Mouse (Mus musculus): Measurements from ENCODE around the gene Rbbp8nl.
A peak's percentile ranks its signal among the peaks of the same experiment; 100 is the strongest.

GRCm38 (mm10) chr2:180273394-180274244 lies 16.1 kb downstream of the Rbbp8nl start, which contains the start of gene Cables2:
- TF ChIP-seq POLR2A (IDR thresholded peaks at IDR 0.05; ENCODE audit: extremely low read depth, insufficient read depth, low read length), result peak; percentile 48; the same call in 1 of the 2 replicates
- TF ChIP-seq CTCF (IDR thresholded peaks at IDR 0.05; ENCODE audit: extremely low read depth, insufficient read depth, low read length), result no peak

All from cortical plate, adult 2 months (tissue).